Mouse (Mus musculus): ENCODE measurements around the gene Trmt11. TPM values are rescaled to one million over a fixed set of nuclear protein-coding genes. Genes with fewer than 3 reads are reported as not detected.
A peak's percentile ranks its signal among the peaks of the same experiment; 100 is the strongest.
"Not testable (repeated sequence)": the region's sequence is repeated elsewhere in the genome, so short reads cannot be mapped to it uniquely, and the experiment has no call there.

Trmt11 gene
- polyA plus RNA-seq, 1 experiment from 2014 or later = 11.6 TPM

GRCm38 (mm10) chr10:30516771-30517170, 83.8 kb downstream of the Trmt11 start:
- ATAC-seq (no peak), DNase-seq (ENCODE audit: low read depth, low spot score) (no peak)
- in situ Hi-C loops (cut with MboI; ENCODE audit: low pct_unique_long_range_greater_than_20kb) = no loop called here
- H3K27me3 ChIP-seq = no peaks in the 10 kb centered on the region
- no peak for TF ChIP-seq CTCF (IDR thresholded peaks at IDR 0.05)
- CTCF ChIA-PET = interaction anchor here (1.1 kb wide), 1 partner anchor 9 kb away, joined by 4 read pairs; no protein-coding TSS in a partner anchor
- POLR2A ChIA-PET = no interaction called here

- CTCF ChIA-PET = interaction anchor here (0.7 kb wide), 1 partner anchor 413 kb away, joined by 3 read pairs; no protein-coding TSS in a partner anchor
- DNase-seq (ENCODE audit: low read depth, low spot score) = peak; percentile 9
- in situ Hi-C loops (cut with MboI; ENCODE audit: low pct_unique_long_range_greater_than_20kb) = no loop called here
These were observed 95.8 kb downstream of the Trmt11 start for GRCm38 (mm10) chr10:30504736-30505135.

GRCm38 (mm10) chr10:30503168-30503567, 97.4 kb downstream of the Trmt11 start:
- CTCF ChIA-PET = no interaction called here

More at GRCm38 (mm10) chr10:30504736-30505135, 95.8 kb downstream of the Trmt11 start:
- no peak for TF ChIP-seq CTCF (IDR thresholded peaks at IDR 0.05)
- POLR2A ChIA-PET = no interaction called here
- no peak for ATAC-seq
- H3K27me3 ChIP-seq = peaks cover 3% of the 10 kb centered on the region

GRCm38 (mm10) chr10:30502718-30503117, 97.8 kb downstream of the Trmt11 start:
- ChIA-PET POLR2A (no interaction called here), CTCF (no interaction called here)
- no peaks in the 10 kb centered on the region for H3K27me3 ChIP-seq
- DNase-seq (ENCODE audit: low read depth, low spot score) (no peak), ATAC-seq (no peak)
- in situ Hi-C loops (cut with MboI; ENCODE audit: low pct_unique_long_range_greater_than_20kb) = no loop called here
- no peak for TF ChIP-seq CTCF (IDR thresholded peaks at IDR 0.05)

More at GRCm38 (mm10) chr10:30503168-30503567, 97.4 kb downstream of the Trmt11 start:
- POLR2A ChIA-PET = no interaction called here
- no peak for TF ChIP-seq CTCF (IDR thresholded peaks at IDR 0.05)
- no peaks in the 10 kb centered on the region for H3K27me3 ChIP-seq
- ATAC-seq (no peak), DNase-seq (ENCODE audit: low read depth, low spot score) (no peak)
- in situ Hi-C loops (cut with MboI; ENCODE audit: low pct_unique_long_range_greater_than_20kb) = no loop called here

GRCm38 (mm10) chr10:30498223-30498622, 102.3 kb downstream of the Trmt11 start:
- POLR2A ChIA-PET; CTCF ChIA-PET; in situ Hi-C loops (cut with MboI; ENCODE audit: low pct_unique_long_range_greater_than_20kb); DNase-seq (ENCODE audit: low read depth, low spot score); H3K27me3 ChIP-seq; ATAC-seq: not testable (repeated sequence)

Other genes starting within 250 kb of the Trmt11 start
- 19.0 TPM for gene Hint3, start 28.9 kb upstream of the Trmt11 start, polyA plus RNA-seq (2021)
- gene Ncoa7, start 202.6 kb upstream of the Trmt11 start, polyA plus RNA-seq (2021) = 24.3 TPM
- gene Hey2, start 242.1 kb upstream of the Trmt11 start, polyA plus RNA-seq (2021) = 0.13 TPM